Mouse (Mus musculus): ENCODE data around the gene Rap1gds1. TPM values are rescaled to one million over a fixed set of nuclear protein-coding genes. Genes with fewer than 3 reads are reported as not detected.

Rap1gds1 gene
- polyA plus RNA-seq, 1 experiment, result 13.2 TPM

GRCm38 (mm10) chr3:139000071-139000867 lies 74.7 kb downstream of the Rap1gds1 start:
- no peak for TF ChIP-seq GATA1 (IDR thresholded peaks at IDR 0.05; ENCODE audit: low read length)

GRCm38 (mm10) chr3:138993473-138993872 lies 81.5 kb downstream of the Rap1gds1 start:
- TF ChIP-seq GATA1 (IDR thresholded peaks at IDR 0.05; ENCODE audit: low read length), result no peak

GRCm38 (mm10) chr3:138991367-138991766 lies 83.6 kb downstream of the Rap1gds1 start:
- TF ChIP-seq GATA1 (IDR thresholded peaks at IDR 0.05; ENCODE audit: low read length), result no peak

GRCm38 (mm10) chr3:138989141-138989540 lies 85.9 kb downstream of the Rap1gds1 start:
- no peak for TF ChIP-seq GATA1 (IDR thresholded peaks at IDR 0.05; ENCODE audit: low read length)

GRCm38 (mm10) chr3:138988004-138988403 lies 87.0 kb downstream of the Rap1gds1 start:
- TF ChIP-seq GATA1 (IDR thresholded peaks at IDR 0.05; ENCODE audit: low read length), result no peak

- TF ChIP-seq GATA1 (IDR thresholded peaks at IDR 0.05; ENCODE audit: low read length), result no peak
These were observed 92.8 kb downstream of the Rap1gds1 start for GRCm38 (mm10) chr3:138982249-138982648.

GRCm38 (mm10) chr3:138977413-138977812 lies 97.6 kb downstream of the Rap1gds1 start:
- TF ChIP-seq GATA1 (IDR thresholded peaks at IDR 0.05; ENCODE audit: low read length), result no peak

- no peak for TF ChIP-seq GATA1 (IDR thresholded peaks at IDR 0.05; ENCODE audit: low read length)
These were observed 107.4 kb downstream of the Rap1gds1 start for GRCm38 (mm10) chr3:138967627-138968026.

GRCm38 (mm10) chr3:138958527-138958926 lies 116.5 kb downstream of the Rap1gds1 start:
- TF ChIP-seq GATA1 (IDR thresholded peaks at IDR 0.05; ENCODE audit: low read length), result no peak

- no peak for TF ChIP-seq GATA1 (IDR thresholded peaks at IDR 0.05; ENCODE audit: low read length)
These were observed 119.8 kb downstream of the Rap1gds1 start for GRCm38 (mm10) chr3:138955220-138955619.

- no peak for TF ChIP-seq GATA1 (IDR thresholded peaks at IDR 0.05; ENCODE audit: low read length)
These were observed 125.9 kb downstream of the Rap1gds1 start for GRCm38 (mm10) chr3:138949081-138949480.

GRCm38 (mm10) chr3:138945516-138945915 lies 129.5 kb downstream of the Rap1gds1 start:
- TF ChIP-seq GATA1 (IDR thresholded peaks at IDR 0.05; ENCODE audit: low read length), result no peak

- TF ChIP-seq GATA1 (IDR thresholded peaks at IDR 0.05; ENCODE audit: low read length), result no peak
These were observed 133.4 kb downstream of the Rap1gds1 start for GRCm38 (mm10) chr3:138941604-138942003.

GRCm38 (mm10) chr3:138937241-138937640 lies 137.8 kb downstream of the Rap1gds1 start:
- no peak for TF ChIP-seq GATA1 (IDR thresholded peaks at IDR 0.05; ENCODE audit: low read length)

- no peak for TF ChIP-seq GATA1 (IDR thresholded peaks at IDR 0.05; ENCODE audit: low read length)
These were observed 138.2 kb downstream of the Rap1gds1 start for GRCm38 (mm10) chr3:138936780-138937179.

GRCm38 (mm10) chr3:138927437-138927836 lies 147.6 kb downstream of the Rap1gds1 start:
- TF ChIP-seq GATA1 (IDR thresholded peaks at IDR 0.05; ENCODE audit: low read length), result no peak

GRCm38 (mm10) chr3:138926161-138926560 lies 148.8 kb downstream of the Rap1gds1 start:
- TF ChIP-seq GATA1 (IDR thresholded peaks at IDR 0.05; ENCODE audit: low read length), result no peak

Data from G1E-ER4 (cell line).